Mouse (Mus musculus): ENCODE measurements around the gene D7Ertd443e. TPM values are rescaled to one million over a fixed set of nuclear protein-coding genes. Genes with fewer than 3 reads are reported as not detected.

D7Ertd443e gene
- 2.2 and 2.6 TPM in 2 replicates for polyA plus RNA-seq (2021; fragmentation: Nextera tagmentation)
- long read RNA-seq, experiment 1, partial matches to known transcripts, result 0 of 1 reads
- long read RNA-seq, experiment 1, other reads (novel, unspliced or antisense), result 1 of 1 reads
- long read RNA-seq, experiment 2, partial matches to known transcripts, result 1 of 7 reads
- long read RNA-seq, experiment 2, other reads (novel, unspliced or antisense), result 6 of 7 reads

GRCm38 (mm10) chr7:134385561-134385960 lies at the start of gene D7Ertd443e:
Gene D7Ertd443e (minus strand): TSS chr7:134385661.

DNA sequence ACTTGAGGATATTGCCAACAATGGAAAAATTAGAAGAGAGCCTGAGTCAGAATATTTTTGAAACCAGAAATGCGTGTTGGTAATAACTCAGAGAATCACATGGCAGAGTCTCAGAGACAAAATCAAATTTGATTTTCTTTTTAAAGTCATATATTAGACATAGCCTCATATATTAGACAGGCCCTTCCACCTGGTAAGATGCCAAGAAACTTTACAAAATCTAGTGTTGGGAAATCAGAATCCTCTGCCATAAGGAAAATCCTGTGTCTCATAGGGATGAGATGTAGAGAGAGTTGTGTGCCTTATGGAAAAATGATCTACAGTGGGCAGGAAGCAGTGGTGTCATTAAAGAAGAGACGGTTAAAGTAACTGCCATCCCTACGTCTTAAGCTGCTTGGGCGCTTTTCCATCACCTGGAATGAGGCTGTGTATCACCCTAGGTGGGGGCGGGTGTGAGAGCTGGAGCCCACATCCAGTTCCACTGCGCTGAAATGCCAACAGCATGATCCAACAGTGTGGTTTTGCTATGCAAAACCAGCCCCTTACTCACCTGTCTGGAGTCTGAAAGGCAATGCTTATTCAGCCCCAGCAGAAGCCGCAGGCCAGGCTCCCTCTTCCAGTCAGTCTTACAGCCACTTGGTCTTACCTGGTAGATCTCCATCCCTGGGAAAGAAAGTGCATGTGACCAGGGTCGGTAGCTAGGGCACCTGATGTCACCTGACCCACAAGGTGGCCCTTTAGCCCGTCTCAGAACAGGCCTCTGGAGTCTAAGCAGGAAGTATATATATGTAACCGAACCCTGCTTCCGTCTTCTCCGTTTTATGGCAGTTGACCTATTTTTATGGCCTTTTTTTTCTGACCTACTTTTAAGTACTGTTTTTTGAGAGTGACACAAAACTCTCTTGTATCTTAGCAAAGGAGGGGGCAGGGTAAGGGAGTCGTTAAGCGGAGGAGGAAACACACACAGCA lies 153.8 kb downstream of the D7Ertd443e start, which contains the start of gene Adam12:
Adam12 (minus strand) TSS at position 769 of the 969 bp plus-strand sequence.

Other genes with a start within 250 kb of the D7Ertd443e start
- gene Adam12, start 153.5 kb downstream of the D7Ertd443e start, polyA plus RNA-seq (2021; fragmentation: Nextera tagmentation), result 0.63 and 0.78 TPM in 2 replicates

Data from layer of hippocampus, adult 6 months (tissue).